Mouse (Mus musculus): ENCODE results near the gene Gm21976. TPM values are rescaled to one million over a fixed set of nuclear protein-coding genes. Genes with fewer than 3 reads are reported as not detected.

The Gm21976 gene
- total and polyA plus RNA-seq, 2 experiments from 2014 or later, result not detected

- H3K27me3 ChIP-seq (ENCODE audit: insufficient read depth, low read length), result no peaks in the 10 kb centered on the region
- DNase-seq, result no peak
- H3K36me3 ChIP-seq (ENCODE audit: insufficient read depth), result peaks cover 9% of the 10 kb centered on the region; the same call in 1 of the 2 replicates
- ATAC-seq, result no peak
- TF ChIP-seq CTCF (IDR thresholded peaks at IDR 0.05; ENCODE audit: low read depth), result no peak
- peak overlapping the region; percentile 67; the same call in 1 of the 2 replicates for H3K4me2 ChIP-seq (ENCODE audit: low read depth)
- peaks cover 6% of the 10 kb centered on the region; the same call in 1 of the 2 replicates for H3K4me1 ChIP-seq (ENCODE audit: insufficient read depth)
- H3K9ac ChIP-seq, result no peak overlapping the region
- H3K27ac ChIP-seq (ENCODE audit: low read depth, low read length), result no peak overlapping the region
- H3K4me3 ChIP-seq (ENCODE audit: low read depth, low read length), result no peak overlapping the region
- H3K9me3 ChIP-seq (ENCODE audit: low read length), result no peaks in the 10 kb centered on the region
- 87% methylated on average over 6 of the region's 6 CpGs for WGBS
Measured at GRCm38 (mm10) chr13:98317911-98318310, 38.2 kb downstream of the Gm21976 start.

GRCm38 (mm10) chr13:98325034-98325433 is 45.3 kb downstream of the Gm21976 start:
- Histone ChIP-seq H3K4me3 (ENCODE audit: low read depth, low read length) (no peak overlapping the region), H3K27me3 (ENCODE audit: insufficient read depth, low read length) (no peaks in the 10 kb centered on the region), H3K4me1 (ENCODE audit: insufficient read depth) (no peaks in the 10 kb centered on the region), H3K36me3 (ENCODE audit: insufficient read depth) (no peaks in the 10 kb centered on the region), H3K9ac (no peak overlapping the region), H3K27ac (ENCODE audit: low read depth, low read length) (no peak overlapping the region), H3K9me3 (ENCODE audit: low read length) (no peaks in the 10 kb centered on the region), H3K4me2 (ENCODE audit: low read depth) (no peak overlapping the region)
- 89% methylated on average over 11 of the region's 11 CpGs for WGBS
- DNase-seq (no peak), ATAC-seq (no peak)
- no peak for TF ChIP-seq CTCF (IDR thresholded peaks at IDR 0.05; ENCODE audit: low read depth)

GRCm38 (mm10) chr13:98332106-98332505 is 52.4 kb downstream of the Gm21976 start:
- DNase-seq, result no peak
- Histone ChIP-seq H3K4me2 (ENCODE audit: low read depth) (no peak overlapping the region), H3K27ac (ENCODE audit: low read depth, low read length) (no peak overlapping the region), H3K36me3 (ENCODE audit: insufficient read depth) (no peaks in the 10 kb centered on the region), H3K9me3 (ENCODE audit: low read length) (no peaks in the 10 kb centered on the region), H3K4me1 (ENCODE audit: insufficient read depth) (no peaks in the 10 kb centered on the region), H3K4me3 (ENCODE audit: low read depth, low read length) (no peak overlapping the region), H3K27me3 (ENCODE audit: insufficient read depth, low read length) (no peaks in the 10 kb centered on the region), H3K9ac (no peak overlapping the region)
- peak; percentile 30; the same call in 1 of the 2 replicates for TF ChIP-seq CTCF (IDR thresholded peaks at IDR 0.05; ENCODE audit: low read depth)
- ATAC-seq, result no peak
- 40% methylated on average over 2 of the region's 2 CpGs for WGBS

GRCm38 (mm10) chr13:98336205-98336604 is 56.5 kb downstream of the Gm21976 start:
- no peaks in the 10 kb centered on the region for H3K9me3 ChIP-seq (ENCODE audit: low read length)
- H3K27me3 ChIP-seq (ENCODE audit: insufficient read depth, low read length), result no peaks in the 10 kb centered on the region
- no peak overlapping the region for H3K4me3 ChIP-seq (ENCODE audit: low read depth, low read length)
- H3K4me2 ChIP-seq (ENCODE audit: low read depth), result no peak overlapping the region
- H3K27ac ChIP-seq (ENCODE audit: low read depth, low read length), result no peak overlapping the region
- no peak for TF ChIP-seq CTCF (IDR thresholded peaks at IDR 0.05; ENCODE audit: low read depth)
- H3K4me1 ChIP-seq (ENCODE audit: insufficient read depth), result no peaks in the 10 kb centered on the region
- DNase-seq, result no peak
- no peak overlapping the region for H3K9ac ChIP-seq
- ATAC-seq, result no peak
- H3K36me3 ChIP-seq (ENCODE audit: insufficient read depth), result no peaks in the 10 kb centered on the region
- 88% methylated on average over 1 of the region's 1 CpGs for whole genome bisulfite sequencing

- Histone ChIP-seq H3K27ac (ENCODE audit: low read depth, low read length) (no peak overlapping the region), H3K36me3 (ENCODE audit: insufficient read depth) (no peaks in the 10 kb centered on the region), H3K9me3 (ENCODE audit: low read length) (no peaks in the 10 kb centered on the region), H3K4me2 (ENCODE audit: low read depth) (no peak overlapping the region), H3K4me3 (ENCODE audit: low read depth, low read length) (no peak overlapping the region), H3K9ac (no peak overlapping the region), H3K27me3 (ENCODE audit: insufficient read depth, low read length) (peaks cover 5% of the 10 kb centered on the region; the same call in 1 of the 2 replicates), H3K4me1 (ENCODE audit: insufficient read depth) (no peaks in the 10 kb centered on the region)
- WGBS, result 84% methylated on average over 5 of the region's 5 CpGs
- DNase-seq (no peak), ATAC-seq (no peak)
- TF ChIP-seq CTCF (IDR thresholded peaks at IDR 0.05; ENCODE audit: low read depth), result no peak
Measured at GRCm38 (mm10) chr13:98340506-98340905, 60.8 kb downstream of the Gm21976 start.

- WGBS, result 84% methylated on average over 4 of the region's 4 CpGs
- TF ChIP-seq CTCF (IDR thresholded peaks at IDR 0.05; ENCODE audit: low read depth), result no peak
- DNase-seq (no peak), ATAC-seq (no peak)
- Histone ChIP-seq H3K36me3 (ENCODE audit: insufficient read depth) (no peaks in the 10 kb centered on the region), H3K4me2 (ENCODE audit: low read depth) (no peak overlapping the region), H3K27me3 (ENCODE audit: insufficient read depth, low read length) (peaks cover 64% of the 10 kb centered on the region), H3K27ac (ENCODE audit: low read depth, low read length) (no peak overlapping the region), H3K9me3 (ENCODE audit: low read length) (no peaks in the 10 kb centered on the region), H3K4me3 (ENCODE audit: low read depth, low read length) (no peak overlapping the region), H3K9ac (no peak overlapping the region), H3K4me1 (ENCODE audit: insufficient read depth) (0 out of 2 replicates have a peak, but pooled peaks cover 4% of the 10 kb centered on the region)
Measured at GRCm38 (mm10) chr13:98349491-98349890, 69.8 kb downstream of the Gm21976 start.

GRCm38 (mm10) chr13:98351527-98351926 is 71.8 kb downstream of the Gm21976 start:
- H3K9me3 ChIP-seq (ENCODE audit: low read length), result no peaks in the 10 kb centered on the region
- no peak overlapping the region for H3K4me2 ChIP-seq (ENCODE audit: low read depth)
- ATAC-seq, result no peak
- DNase-seq, result no peak
- 0 out of 2 replicates have a peak, but pooled peaks cover 4% of the 10 kb centered on the region for H3K4me1 ChIP-seq (ENCODE audit: insufficient read depth)
- no peak overlapping the region for H3K27ac ChIP-seq (ENCODE audit: low read depth, low read length)
- TF ChIP-seq CTCF (IDR thresholded peaks at IDR 0.05; ENCODE audit: low read depth), result peak; percentile 55
- no peak overlapping the region for H3K9ac ChIP-seq
- no peaks in the 10 kb centered on the region for H3K36me3 ChIP-seq (ENCODE audit: insufficient read depth)
- no peak overlapping the region for H3K4me3 ChIP-seq (ENCODE audit: low read depth, low read length)
- 5% methylated on average over 8 of the region's 8 CpGs for WGBS
- H3K27me3 ChIP-seq (ENCODE audit: insufficient read depth, low read length), result peaks cover 59% of the 10 kb centered on the region
